In genomic region chr8:78820673-78821310, GRCm38 (mm10) we compare ENCODE assay signal across 8 mouse cellular contexts. TPM values are rescaled to one million over a fixed set of nuclear protein-coding genes. Genes with fewer than 3 reads are reported as not detected.
A peak's percentile ranks its signal among the peaks of the same experiment; 100 is the strongest.
DNase-seq lines count a peak whose midpoint lies in the region; ATAC-seq and TF ChIP-seq lines count a peak whose summit lies in the region.

Gene Lsm6, minus strand, starts transcription at chr8:78821140.

- no peaks in the 10 kb centered on the region for H3K9me3 ChIP-seq in hindbrain, embryonic 10.5 days
- H3K9me3 ChIP-seq in lung, postnatal 0 days (ENCODE audit: low read length) = no peaks in the 10 kb centered on the region

- H3K27ac ChIP-seq in hindbrain, embryonic 10.5 days = peak within 1 kb of the TSS; percentile 98
- peak within 1 kb of the TSS; percentile 93 for H3K27ac ChIP-seq in lung, postnatal 0 days (ENCODE audit: low read length)

- H3K4me2 ChIP-seq in lung, postnatal 0 days (replicated peaks; ENCODE audit: low read depth, low read length) = peak within 1 kb of the TSS; percentile 53

- under 1% methylated on average over 70 of the region's 70 CpGs for WGBS in hindbrain, embryonic 10.5 days
- WGBS in lung, postnatal 0 days = under 1% methylated on average over 44 of the region's 70 CpGs

- H3K36me3 ChIP-seq in hindbrain, embryonic 10.5 days = peaks cover 30% of the 10 kb centered on the region
- H3K36me3 ChIP-seq in lung, postnatal 0 days (ENCODE audit: insufficient read depth, low read length) = no peaks in the 10 kb centered on the region

- H3K9ac ChIP-seq in lung, postnatal 0 days (replicated peaks; ENCODE audit: low read depth) = peak within 1 kb of the TSS; percentile 69

- peak; percentile 95 for ATAC-seq in frontal cortex, adult (ENCODE audit: low TSS enrichment)
- peak; percentile 93 for ATAC-seq in lung, postnatal 0 days

- TF ChIP-seq EP300 in lung, postnatal 0 days (IDR thresholded peaks at IDR 0.05) = no peak

- no peaks in the 10 kb centered on the region for H3K27me3 ChIP-seq in hindbrain, embryonic 10.5 days (ENCODE audit: insufficient read depth, poor library complexity, severe bottlenecking)
- H3K27me3 ChIP-seq in lung, postnatal 0 days (replicated peaks; ENCODE audit: insufficient read depth, low read length) = no peaks in the 10 kb centered on the region

- peak; percentile 98 for DNase-seq in MN1 (ENCODE audit: low spot score)
- peak; percentile 98 for DNase-seq in cerebellum, adult 9-10 months
- peak; percentile 98 for DNase-seq in hindbrain, embryonic 10.5 days (ENCODE audit: low spot score)
- peak; percentile 95 for DNase-seq in layer of hippocampus, adult 9-11 months
- DNase-seq in lung, postnatal 0 days (ENCODE audit: low spot score) = peak; percentile 95
- peak; percentile 97 for DNase-seq in ovary, postnatal 14 days (ENCODE audit: low spot score)
- DNase-seq in thymus, postnatal 14 days = peak; percentile 98

- TF ChIP-seq CTCF in lung, postnatal 0 days (IDR thresholded peaks at IDR 0.05) = no peak

- H3K4me1 ChIP-seq in hindbrain, embryonic 10.5 days (replicated peaks) = peaks cover 12% of the 10 kb centered on the region
- H3K4me1 ChIP-seq in lung, postnatal 0 days (ENCODE audit: insufficient read depth, low read depth, low read length) = peaks cover 14% of the 10 kb centered on the region

- H3K4me3 ChIP-seq in hindbrain, embryonic 10.5 days = peak within 1 kb of the TSS; percentile 78
- peak within 1 kb of the TSS; percentile 76 for H3K4me3 ChIP-seq in lung, postnatal 0 days (ENCODE audit: low read depth, low read length)

RNA-seq across cellular contexts. Expression of gene Lsm6, which starts in this region (rescaled TPM):
- 244 and 277 TPM in 2 replicates for polyA plus RNA-seq in hindbrain, embryonic 10.5 days (2016; fragmentation: Nextera tagmentation; extraction: Ambion mirVana)
- polyA plus RNA-seq in lung, postnatal 0 days (2015; fragmentation: Nextera tagmentation; extraction: Ambion mirVana) = 82.9 and 96.4 TPM in 2 replicates

Comparison
In these comparisons a context has a peak if more than half of its experiments do, and no peak if none do; other contexts are left out.
1. Peak in every context shown above with its lines: DNase-seq, ATAC-seq, H3K4me3 ChIP-seq and H3K27ac ChIP-seq.